Mouse (Mus musculus): ENCODE results near the gene Cd86. TPM values are rescaled to one million over a fixed set of nuclear protein-coding genes. Genes with fewer than 3 reads are reported as not detected.
A peak's percentile ranks its signal among the peaks of the same experiment; 100 is the strongest.

The Cd86 gene
- polyA plus RNA-seq, 1 experiment from 2014 or later: 9.3 TPM

DNA sequence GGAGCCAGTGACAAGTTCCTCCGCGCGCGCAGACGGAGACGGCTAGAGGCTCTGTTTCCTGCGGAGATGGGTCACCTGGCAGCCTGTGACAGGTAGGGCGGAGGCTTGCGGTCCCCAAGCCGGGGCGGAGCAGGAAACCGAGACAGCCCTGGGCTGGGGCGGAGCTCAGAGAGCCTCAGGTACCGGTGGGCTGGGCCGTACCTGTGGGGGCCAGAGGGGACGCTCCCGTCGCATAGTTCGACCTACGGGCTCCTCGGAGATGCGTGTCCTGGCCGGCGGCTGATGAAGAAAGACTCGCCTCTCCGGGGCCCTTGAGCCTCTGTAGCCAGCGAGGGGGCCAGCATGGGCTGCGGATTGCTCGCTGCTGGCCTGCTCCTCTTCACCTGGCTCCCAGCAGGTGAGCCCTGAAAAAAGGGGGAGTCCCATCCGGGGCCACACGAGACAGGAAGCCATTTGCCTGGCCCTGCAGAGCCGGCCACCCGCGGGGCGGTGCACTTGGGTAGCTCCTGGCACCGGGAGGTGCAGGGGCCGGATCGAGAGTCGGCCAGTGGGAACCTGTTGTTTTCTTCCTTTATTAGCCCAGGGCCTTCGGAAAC, 28.0 kb upstream of the Cd86 start, which contains the start of gene Ildr1:
Gene Ildr1 (plus strand): TSS at position 161 of the 596 bp plus-strand sequence.
- ATAC-seq (ENCODE audit: low read depth): no peak
- WGBS (ENCODE audit: insufficient replicate concordance): 2% methylated on average over 40 of the region's 40 CpGs
- H3K4me2 ChIP-seq (ENCODE audit: low read depth, low read length): peak within 1 kb of the TSS; percentile 36
- peak within 1 kb of the TSS; percentile 39 for H3K4me3 ChIP-seq (ENCODE audit: low read depth, low read length)
- no peak within 1 kb of the TSS for H3K9ac ChIP-seq (ENCODE audit: low read depth, low read length)
- no peaks in the 10 kb centered on the region for H3K4me1 ChIP-seq (ENCODE audit: control insufficient read depth, low read depth, low read length)
- H3K27me3 ChIP-seq (ENCODE audit: control insufficient read depth, insufficient read depth, low read depth, low read length): peaks cover 20% of the 10 kb centered on the region
- H3K9me3 ChIP-seq (replicated peaks; ENCODE audit: control insufficient read depth, low read length): no peaks in the 10 kb centered on the region
- no peaks in the 10 kb centered on the region for H3K36me3 ChIP-seq (ENCODE audit: control insufficient read depth, insufficient read depth)
- H3K27ac ChIP-seq (ENCODE audit: low read length): no peak within 1 kb of the TSS

DNA sequence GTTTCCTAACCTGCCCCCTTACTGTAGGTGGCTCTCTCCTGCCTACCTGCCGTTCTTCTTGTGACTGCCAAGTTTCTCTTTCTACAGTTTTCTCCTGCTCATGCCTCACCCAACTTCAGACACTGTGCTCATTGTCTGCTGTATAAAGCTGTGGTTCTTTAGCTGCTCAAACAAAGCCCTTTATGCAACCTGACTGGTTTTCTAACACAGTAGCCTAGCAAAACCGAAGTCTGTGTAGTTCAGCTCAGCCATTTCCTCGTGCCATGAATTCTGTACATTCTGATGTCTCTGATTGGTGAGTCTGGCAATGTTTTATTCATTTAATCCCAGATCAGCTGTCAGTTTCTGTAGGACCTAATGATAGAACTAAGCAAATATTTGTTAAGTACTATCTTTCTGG, 25.6 kb upstream of the Cd86 start:
- Histone ChIP-seq H3K4me1 (ENCODE audit: control insufficient read depth, low read depth, low read length) (no peaks in the 10 kb centered on the region), H3K9me3 (replicated peaks; ENCODE audit: control insufficient read depth, low read length) (no peaks in the 10 kb centered on the region), H3K36me3 (ENCODE audit: control insufficient read depth, insufficient read depth) (no peaks in the 10 kb centered on the region), H3K9ac (ENCODE audit: low read depth, low read length) (no peak overlapping the region), H3K4me3 (ENCODE audit: low read depth, low read length) (no peak overlapping the region), H3K4me2 (ENCODE audit: low read depth, low read length) (no peak overlapping the region), H3K27ac (ENCODE audit: low read length) (no peak overlapping the region), H3K27me3 (ENCODE audit: control insufficient read depth, insufficient read depth, low read depth, low read length) (peaks cover 20% of the 10 kb centered on the region)
- ATAC-seq (ENCODE audit: low read depth): no peak
- WGBS (ENCODE audit: insufficient replicate concordance): 54% methylated on average over 3 of the region's 3 CpGs

DNA sequence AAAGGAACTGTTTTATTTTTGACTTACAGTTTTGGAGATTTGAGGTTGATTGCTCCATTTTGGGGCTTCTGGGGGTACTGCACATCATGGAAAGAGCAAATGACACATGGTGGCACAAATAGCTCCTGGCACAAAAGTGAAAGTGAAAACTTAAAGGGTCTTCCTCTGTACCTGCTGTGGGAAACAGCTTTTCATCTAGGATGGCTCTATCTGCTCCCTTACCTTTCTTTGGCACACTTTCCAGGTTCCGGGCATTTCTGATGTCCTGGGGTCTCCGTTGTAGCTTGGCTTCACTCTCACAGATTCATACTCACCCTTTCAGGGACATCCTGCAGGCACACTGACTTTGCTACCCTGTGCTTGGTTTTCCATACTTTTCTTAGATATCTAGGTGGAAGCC, 22.2 kb upstream of the Cd86 start:
- WGBS (ENCODE audit: insufficient replicate concordance): 76% methylated on average over 2 of the region's 2 CpGs
- no peak for ATAC-seq (ENCODE audit: low read depth)
- H3K36me3 ChIP-seq (ENCODE audit: control insufficient read depth, insufficient read depth): no peaks in the 10 kb centered on the region
- no peaks in the 10 kb centered on the region for H3K9me3 ChIP-seq (replicated peaks; ENCODE audit: control insufficient read depth, low read length)
- H3K4me3 ChIP-seq (ENCODE audit: low read depth, low read length): no peak overlapping the region
- peaks cover 1% of the 10 kb centered on the region; the same call in 1 of the 2 replicates for H3K27me3 ChIP-seq (ENCODE audit: control insufficient read depth, insufficient read depth, low read depth, low read length)
- no peak overlapping the region for H3K4me2 ChIP-seq (ENCODE audit: low read depth, low read length)
- no peaks in the 10 kb centered on the region for H3K4me1 ChIP-seq (ENCODE audit: control insufficient read depth, low read depth, low read length)
- H3K27ac ChIP-seq (ENCODE audit: low read length): no peak overlapping the region
- no peak overlapping the region for H3K9ac ChIP-seq (ENCODE audit: low read depth, low read length)

DNA sequence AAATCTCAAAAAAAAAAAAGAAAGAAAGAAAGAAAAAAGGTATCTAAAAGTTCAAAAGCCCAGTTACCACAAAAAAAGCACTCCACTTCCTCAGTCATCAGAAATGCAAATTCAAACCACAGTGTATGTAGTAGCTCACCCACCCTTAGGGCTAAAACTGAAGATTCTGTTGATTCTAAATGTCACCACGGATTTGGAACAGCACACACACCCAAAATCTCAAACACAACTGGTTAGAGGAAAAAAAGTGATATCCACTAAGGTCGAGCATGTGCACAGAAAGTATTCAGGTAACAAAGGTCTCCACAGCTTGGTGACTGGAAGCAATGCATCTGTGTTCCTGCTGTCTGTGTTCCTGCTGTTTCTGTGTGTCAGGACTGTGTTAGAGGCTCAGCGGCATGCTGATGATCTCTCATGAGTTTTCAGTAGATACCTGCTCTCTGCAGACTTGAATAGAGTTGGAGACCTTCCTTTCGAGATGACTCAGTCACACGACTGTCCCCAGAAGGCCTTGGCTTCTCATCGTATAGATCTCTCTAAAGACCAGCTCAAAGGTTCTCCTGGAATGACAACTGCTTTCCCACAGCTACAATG, 18.5 kb upstream of the Cd86 start:
- 46% methylated on average over 6 of the region's 6 CpGs for WGBS (ENCODE audit: insufficient replicate concordance)
- Histone ChIP-seq H3K4me1 (ENCODE audit: control insufficient read depth, low read depth, low read length) (no peaks in the 10 kb centered on the region), H3K9me3 (replicated peaks; ENCODE audit: control insufficient read depth, low read length) (no peaks in the 10 kb centered on the region), H3K4me3 (ENCODE audit: low read depth, low read length) (no peak overlapping the region), H3K36me3 (ENCODE audit: control insufficient read depth, insufficient read depth) (no peaks in the 10 kb centered on the region), H3K4me2 (ENCODE audit: low read depth, low read length) (no peak overlapping the region), H3K27me3 (ENCODE audit: control insufficient read depth, insufficient read depth, low read depth, low read length) (no peaks in the 10 kb centered on the region), H3K27ac (ENCODE audit: low read length) (no peak overlapping the region), H3K9ac (ENCODE audit: low read depth, low read length) (no peak overlapping the region)
- no peak for ATAC-seq (ENCODE audit: low read depth)

DNA sequence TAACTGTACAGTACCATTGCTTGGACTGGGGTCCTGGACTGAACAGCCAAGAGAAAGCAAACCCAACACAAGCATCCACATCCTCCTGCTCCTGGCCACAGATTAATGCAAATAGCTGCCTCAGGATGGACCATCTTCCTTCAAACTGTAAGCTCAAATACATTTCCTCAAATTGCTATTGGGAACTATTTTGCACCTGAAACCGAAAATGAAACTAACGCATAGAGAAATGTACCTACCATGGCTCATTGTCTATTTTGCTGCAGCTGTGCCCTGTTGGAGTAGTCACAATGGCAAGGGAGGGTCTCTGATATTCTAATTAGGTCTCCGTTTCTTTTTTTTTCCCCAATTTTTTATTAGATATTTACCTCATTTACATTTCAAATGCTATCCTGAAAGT, 15.9 kb upstream of the Cd86 start:
- Histone ChIP-seq H3K4me3 (ENCODE audit: low read depth, low read length) (no peak overlapping the region), H3K9me3 (replicated peaks; ENCODE audit: control insufficient read depth, low read length) (no peaks in the 10 kb centered on the region), H3K27ac (ENCODE audit: low read length) (no peak overlapping the region), H3K4me2 (ENCODE audit: low read depth, low read length) (no peak overlapping the region), H3K4me1 (ENCODE audit: control insufficient read depth, low read depth, low read length) (no peaks in the 10 kb centered on the region), H3K9ac (ENCODE audit: low read depth, low read length) (no peak overlapping the region), H3K27me3 (ENCODE audit: control insufficient read depth, insufficient read depth, low read depth, low read length) (no peaks in the 10 kb centered on the region), H3K36me3 (ENCODE audit: control insufficient read depth, insufficient read depth) (no peaks in the 10 kb centered on the region)
- WGBS (ENCODE audit: insufficient replicate concordance): 72% methylated on average over 3 of the region's 3 CpGs
- no peak for ATAC-seq (ENCODE audit: low read depth)

DNA sequence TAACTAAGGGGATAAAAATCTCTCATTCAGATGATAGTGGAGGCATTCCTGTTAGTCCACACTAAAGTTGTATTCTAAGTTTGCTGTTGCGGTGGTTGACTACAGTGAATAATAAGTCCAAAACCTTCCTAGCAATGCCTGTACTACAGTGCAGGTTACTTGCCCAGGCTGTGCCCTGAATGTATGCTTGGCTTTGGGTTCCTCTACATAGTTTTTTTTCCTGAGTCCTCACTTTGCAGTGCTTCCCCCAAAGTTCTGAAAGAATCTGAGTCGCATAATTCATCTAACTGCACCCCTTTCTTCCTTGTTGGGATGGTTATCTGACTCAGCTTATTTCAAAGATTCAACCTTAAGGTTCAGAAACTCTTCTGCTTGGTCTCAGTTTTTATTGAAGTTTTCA, 10.0 kb upstream of the Cd86 start:
- Histone ChIP-seq H3K27ac (ENCODE audit: low read length) (no peak overlapping the region), H3K9me3 (replicated peaks; ENCODE audit: control insufficient read depth, low read length) (no peaks in the 10 kb centered on the region)
- WGBS (ENCODE audit: insufficient replicate concordance): 67% methylated on average over 2 of the region's 2 CpGs

DNA sequence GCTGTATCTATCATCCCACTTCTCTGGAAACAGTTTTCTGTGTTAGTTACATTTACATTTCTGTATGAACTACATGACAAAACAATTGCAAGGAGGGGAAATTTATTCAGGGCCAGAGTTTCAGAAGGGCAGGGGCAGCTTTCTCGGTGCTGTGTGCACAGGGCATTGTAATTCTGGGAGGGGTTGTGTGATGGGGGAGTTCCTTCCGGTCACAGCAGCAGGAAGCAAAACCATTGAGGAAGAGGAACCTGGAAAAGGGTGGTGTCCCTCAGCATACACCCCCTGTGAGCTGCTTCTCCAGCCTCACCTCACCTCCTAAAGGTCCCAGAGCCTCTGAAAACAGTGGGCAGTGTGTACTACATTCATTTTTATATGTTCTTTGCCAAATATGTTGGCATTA, 9.4 kb upstream of the Cd86 start:
- ATAC-seq (ENCODE audit: low read depth): no peak
- Histone ChIP-seq H3K36me3 (ENCODE audit: control insufficient read depth, insufficient read depth) (no peaks in the 10 kb centered on the region), H3K9me3 (replicated peaks; ENCODE audit: control insufficient read depth, low read length) (no peaks in the 10 kb centered on the region), H3K4me3 (ENCODE audit: low read depth, low read length) (no peak overlapping the region), H3K27ac (ENCODE audit: low read length) (no peak overlapping the region), H3K9ac (ENCODE audit: low read depth, low read length) (no peak overlapping the region), H3K4me1 (ENCODE audit: control insufficient read depth, low read depth, low read length) (no peaks in the 10 kb centered on the region), H3K4me2 (ENCODE audit: low read depth, low read length) (no peak overlapping the region), H3K27me3 (ENCODE audit: control insufficient read depth, insufficient read depth, low read depth, low read length) (no peaks in the 10 kb centered on the region)
- 5% methylated on average over 2 of the region's 2 CpGs for WGBS (ENCODE audit: insufficient replicate concordance)

More for the DNA sequence above, 10.0 kb upstream of the Cd86 start:
- H3K27me3 ChIP-seq (ENCODE audit: control insufficient read depth, insufficient read depth, low read depth, low read length): no peaks in the 10 kb centered on the region
- H3K9ac ChIP-seq (ENCODE audit: low read depth, low read length): no peak overlapping the region
- H3K4me3 ChIP-seq (ENCODE audit: low read depth, low read length): no peak overlapping the region
- H3K4me2 ChIP-seq (ENCODE audit: low read depth, low read length): no peak overlapping the region
- ATAC-seq (ENCODE audit: low read depth): no peak
- no peaks in the 10 kb centered on the region for H3K36me3 ChIP-seq (ENCODE audit: control insufficient read depth, insufficient read depth)
- H3K4me1 ChIP-seq (ENCODE audit: control insufficient read depth, low read depth, low read length): no peaks in the 10 kb centered on the region

DNA sequence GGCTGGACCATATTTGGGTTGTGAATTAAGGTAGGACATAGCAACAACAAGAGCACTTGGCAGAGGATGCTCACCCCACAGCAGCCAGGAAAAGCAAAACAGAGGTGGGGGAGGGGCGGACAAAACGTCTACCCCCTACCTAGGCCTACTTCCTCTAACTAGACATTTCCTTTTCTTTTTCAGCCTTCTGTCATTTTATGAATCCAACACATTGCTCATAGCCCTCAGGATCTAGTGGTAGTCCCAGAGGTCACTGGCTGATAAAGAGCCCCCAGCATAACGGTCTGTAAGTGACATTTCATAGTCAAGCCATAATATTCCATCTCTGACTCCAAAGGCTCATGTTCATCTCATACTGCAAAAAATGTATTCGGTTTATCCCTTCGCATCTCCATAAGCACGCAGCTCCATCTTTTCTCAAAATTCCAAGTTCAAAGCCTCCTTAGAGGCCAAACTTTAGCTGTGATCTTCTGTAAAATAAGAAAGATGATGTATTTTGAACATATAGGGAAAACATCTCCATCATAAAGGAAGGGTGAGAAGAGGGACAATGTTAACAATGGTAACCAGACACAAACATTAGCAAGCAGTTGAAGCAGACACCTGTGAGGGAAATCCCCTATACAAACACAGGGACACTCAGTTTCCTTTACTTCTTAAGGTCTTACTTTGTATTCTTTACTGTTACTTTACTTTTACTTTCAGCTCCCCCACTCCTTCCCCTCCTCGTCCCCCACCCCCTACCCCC, 8.8 kb upstream of the Cd86 start:
- H3K4me2 ChIP-seq (ENCODE audit: low read depth, low read length): no peak overlapping the region
- no peaks in the 10 kb centered on the region for H3K9me3 ChIP-seq (replicated peaks; ENCODE audit: control insufficient read depth, low read length)
- no peak overlapping the region for H3K27ac ChIP-seq (ENCODE audit: low read length)
- no peak overlapping the region for H3K9ac ChIP-seq (ENCODE audit: low read depth, low read length)
- no peaks in the 10 kb centered on the region for H3K36me3 ChIP-seq (ENCODE audit: control insufficient read depth, insufficient read depth)
- no peak for ATAC-seq (ENCODE audit: low read depth)
- H3K4me3 ChIP-seq (ENCODE audit: low read depth, low read length): no peak overlapping the region
- H3K27me3 ChIP-seq (ENCODE audit: control insufficient read depth, insufficient read depth, low read depth, low read length): no peaks in the 10 kb centered on the region
- H3K4me1 ChIP-seq (ENCODE audit: control insufficient read depth, low read depth, low read length): no peaks in the 10 kb centered on the region
- 46% methylated on average over 7 of the region's 7 CpGs for WGBS (ENCODE audit: insufficient replicate concordance)

DNA sequence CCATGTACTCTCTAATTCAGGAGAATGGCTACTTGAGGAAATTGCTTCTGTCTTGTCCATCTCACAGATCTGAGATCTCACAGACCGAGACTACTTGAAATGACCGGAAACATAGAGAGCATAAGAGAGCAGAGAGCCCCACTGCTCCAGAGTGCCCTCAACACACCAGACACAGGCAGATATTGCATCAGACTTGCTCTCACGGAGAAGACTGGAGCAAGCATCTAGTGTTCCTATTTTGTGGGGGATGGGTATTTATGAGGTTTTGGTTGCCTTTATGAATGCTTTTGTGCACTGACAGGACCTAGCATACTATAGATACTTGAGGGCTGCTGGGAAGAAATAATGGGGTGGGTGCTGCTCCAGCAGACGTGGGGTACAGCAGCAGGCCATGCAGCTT, 7.3 kb upstream of the Cd86 start:
- Histone ChIP-seq H3K36me3 (ENCODE audit: control insufficient read depth, insufficient read depth) (no peaks in the 10 kb centered on the region), H3K27me3 (ENCODE audit: control insufficient read depth, insufficient read depth, low read depth, low read length) (no peaks in the 10 kb centered on the region), H3K9me3 (replicated peaks; ENCODE audit: control insufficient read depth, low read length) (no peaks in the 10 kb centered on the region), H3K4me1 (ENCODE audit: control insufficient read depth, low read depth, low read length) (no peaks in the 10 kb centered on the region), H3K27ac (ENCODE audit: low read length) (no peak overlapping the region), H3K4me2 (ENCODE audit: low read depth, low read length) (no peak overlapping the region), H3K4me3 (ENCODE audit: low read depth, low read length) (no peak overlapping the region), H3K9ac (ENCODE audit: low read depth, low read length) (no peak overlapping the region)
- WGBS (ENCODE audit: insufficient replicate concordance): 40% methylated on average over 4 of the region's 4 CpGs
- 0 out of 2 replicates have a peak, but pooled peaks have one; percentile 11 for ATAC-seq (ENCODE audit: low read depth)
